Mouse (Mus musculus) midbrain, embryonic 14.5 days (tissue): ENCODE results near the gene Pcsk4. TPM values are rescaled to one million over a fixed set of nuclear protein-coding genes. Genes with fewer than 3 reads are reported as not detected.

ENCODE experiments used
- ATAC-seq: fragments of 200-750 bp; cut with Nextera tagmentation; 2 replicates; pipeline ENCODE4 v1.8.0; 2017; ENCODE audit warnings: moderate number of reproducible peaks, moderate library complexity; ENCODE audit not compliant: low FRiP score, low TSS enrichment
- DNase-seq: peaks from one replicate; pipeline ENCODE4 v3.0.0-alpha.2; 2015
- H3K27ac ChIP-seq: fragments of 300-500 bp; sonication (generic); replicated peaks from 2 replicates; pipeline ENCODE4 v1.5.1; 2014; ENCODE audit warnings: mild to moderate bottlenecking, low read depth, low read length, moderate library complexity
- H3K27me3 ChIP-seq: fragments of 300-500 bp; sonication (generic); 2 replicates; pipeline ENCODE4 v1.6.1; 2014; ENCODE audit warnings: low read length, control low read depth, mixed read lengths; ENCODE audit not compliant: control insufficient read depth, insufficient read depth
- H3K36me3 ChIP-seq: fragments of 300-500 bp; sonication (generic); 2 replicates; pipeline ENCODE4 v1.6.1; 2014; ENCODE audit warnings: low read length, control low read depth; ENCODE audit not compliant: control insufficient read depth, insufficient read depth
- H3K4me1 ChIP-seq: fragments of 300-500 bp; sonication (generic); 2 replicates; pipeline ENCODE4 v1.6.1; 2014; ENCODE audit warnings: mild to moderate bottlenecking, antibody characterized with exemption, low read length, control low read depth; ENCODE audit not compliant: control insufficient read depth, insufficient read depth
- H3K4me2 ChIP-seq: fragments of 300-500 bp; sonication (generic); 2 replicates; pipeline ENCODE4 v1.6.1; 2014; ENCODE audit warnings: mild to moderate bottlenecking, low read length, moderate library complexity
- H3K4me3 ChIP-seq: fragments of 300-500 bp; sonication (generic); replicated peaks from 2 replicates; pipeline ENCODE4 v1.5.1; 2014; ENCODE audit warnings: low read depth, low read length
- H3K9ac ChIP-seq: fragments of 300-500 bp; sonication (generic); replicated peaks from 2 replicates; pipeline ENCODE4 v1.6.1; 2014; ENCODE audit warnings: mild to moderate bottlenecking, low read length, moderate library complexity
- H3K9me3 ChIP-seq: fragments of 300-500 bp; sonication (generic); 2 replicates; pipeline ENCODE4 v1.6.1; 2016; ENCODE audit warnings: low read length, control low read depth, mixed read lengths; ENCODE audit not compliant: control insufficient read depth
- WGBS: fragments of 180-500 bp; shearing (Covaris S2); extraction: QIAGEN DNeasy Blood & Tissue Kit; methylation state at CpG from one replicate; pipeline ENCODE4 v1.1.7; 2014; 5-methylcytosine and 5-hydroxymethylcytosine counted together
- polyA plus RNA-seq: library from polyadenylated mRNA; unstranded; fragments of >200 nt; fragmentation: Nextera tagmentation; extraction: Ambion mirVana; gene quantifications from 2 replicates; pipeline ENCODE4 v1.2.1, GENCODE M21; 2014

Gene Pcsk4
- polyA plus RNA-seq, 1 experiment from 2014 or later, result 2.5 TPM

DNA sequence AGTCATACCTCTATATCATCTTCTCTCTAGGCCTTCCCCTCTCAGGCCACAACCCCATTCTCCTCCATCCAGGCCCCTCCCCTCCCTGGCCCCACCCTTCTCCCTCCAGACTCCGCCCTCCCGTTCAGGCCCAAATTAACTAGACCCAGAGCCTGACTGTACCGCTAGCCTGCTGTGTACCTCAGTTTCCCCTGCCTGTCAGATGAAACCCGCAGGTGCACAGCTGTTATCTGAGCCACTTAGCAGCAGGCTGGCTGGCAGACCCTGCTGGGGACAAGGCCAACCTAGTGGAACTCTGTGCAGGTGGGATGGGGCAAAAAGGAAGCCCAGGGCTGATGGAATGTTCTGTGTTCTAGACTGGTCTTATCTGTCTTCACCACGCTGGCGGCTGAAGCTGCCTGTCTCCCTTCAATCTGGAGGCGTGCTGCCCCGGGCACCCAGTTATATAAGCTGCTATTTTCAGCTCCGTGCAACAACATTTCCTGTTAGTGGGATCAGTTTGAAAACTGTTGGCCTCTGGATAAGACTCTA, 14.9 kb upstream of the Pcsk4 start:
- no peak overlapping the region for H3K4me3 ChIP-seq
- H3K27ac ChIP-seq, result no peak overlapping the region
- no peak overlapping the region for H3K4me2 ChIP-seq
- DNase-seq, result no peak
- H3K36me3 ChIP-seq, result no peaks in the 10 kb centered on the region
- H3K9ac ChIP-seq, result no peak overlapping the region
- no peaks in the 10 kb centered on the region for H3K9me3 ChIP-seq
- peaks cover 89% of the 10 kb centered on the region for H3K27me3 ChIP-seq
- WGBS, result 49% methylated on average over 9 of the region's 9 CpGs
- ATAC-seq, result no peak
- peaks cover 8% of the 10 kb centered on the region; the same call in 1 of the 2 replicates for H3K4me1 ChIP-seq

DNA sequence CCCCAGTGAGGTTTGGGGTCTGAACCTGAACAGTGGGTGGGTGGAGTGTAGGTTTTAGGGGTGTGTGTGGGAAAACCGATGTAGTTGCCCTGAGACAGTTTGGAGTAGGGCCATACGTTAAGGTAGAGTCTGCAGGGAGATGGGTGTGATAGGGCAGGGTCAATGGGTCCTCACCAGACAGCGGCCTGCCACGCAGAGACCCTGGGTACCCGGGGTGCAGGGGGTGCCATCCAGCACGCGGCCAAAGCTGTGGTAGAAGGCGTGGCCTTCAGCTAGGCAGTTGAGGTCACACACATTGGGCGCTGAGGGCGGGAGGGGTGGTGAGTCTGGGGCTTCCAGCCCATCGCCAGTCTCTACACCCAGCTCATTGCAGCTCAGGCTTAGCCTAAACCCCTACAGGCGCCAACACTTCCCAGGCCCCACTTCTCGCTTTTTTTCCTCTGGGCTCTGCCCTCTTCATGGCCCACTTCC, 14.2 kb upstream of the Pcsk4 start:
- H3K4me2 ChIP-seq, result peak overlapping the region; percentile 49
- peaks cover 82% of the 10 kb centered on the region for H3K27me3 ChIP-seq
- no peak for DNase-seq
- H3K9ac ChIP-seq, result 0 out of 2 replicates have a peak overlapping the region, but pooled peaks have one; percentile 9
- ATAC-seq, result no peak
- no peak overlapping the region for H3K27ac ChIP-seq
- no peaks in the 10 kb centered on the region for H3K9me3 ChIP-seq
- WGBS, result 27% methylated on average over 13 of the region's 13 CpGs
- H3K4me1 ChIP-seq, result peaks cover 8% of the 10 kb centered on the region; the same call in 1 of the 2 replicates
- H3K36me3 ChIP-seq, result no peaks in the 10 kb centered on the region
- H3K4me3 ChIP-seq, result peak overlapping the region; percentile 24

DNA sequence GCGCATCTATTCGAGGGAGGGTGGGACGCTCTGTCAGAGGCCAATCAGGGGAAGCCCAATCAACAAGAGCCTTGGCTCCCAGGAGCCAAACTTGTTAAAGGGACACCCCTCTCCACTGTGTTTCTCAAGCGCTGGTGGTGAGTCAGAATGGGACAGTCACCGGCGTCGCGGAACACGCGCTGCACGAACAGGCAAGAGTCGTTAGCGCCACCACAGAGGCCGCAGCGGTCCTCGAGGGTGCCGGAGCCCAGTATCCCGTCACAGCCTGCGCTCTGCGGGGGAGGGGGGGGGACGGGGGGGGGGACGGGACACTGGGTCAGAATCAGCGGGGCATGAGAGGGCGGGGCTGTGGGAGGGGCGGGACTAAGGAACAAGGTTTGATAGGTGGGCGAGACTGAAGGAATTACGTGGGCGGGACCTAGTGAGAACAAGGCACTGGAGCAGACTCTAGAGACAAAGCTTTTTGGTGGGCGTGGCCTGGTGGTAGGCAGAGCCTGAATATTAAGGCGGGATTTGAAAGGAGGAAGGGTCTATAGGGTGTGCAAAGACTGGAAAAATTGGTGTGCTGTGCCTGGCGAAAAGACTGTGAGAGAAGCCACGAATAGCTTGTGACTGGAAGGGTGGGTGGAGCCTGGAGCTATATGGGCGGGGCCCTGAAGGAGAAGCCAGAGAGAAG, 13.6 kb upstream of the Pcsk4 start:
- H3K27me3 ChIP-seq, result peaks cover 76% of the 10 kb centered on the region
- peak; percentile 79 for DNase-seq
- no peak overlapping the region for H3K27ac ChIP-seq
- H3K4me1 ChIP-seq, result peaks cover 8% of the 10 kb centered on the region; the same call in 1 of the 2 replicates
- H3K4me2 ChIP-seq, result peak overlapping the region; percentile 49
- no peaks in the 10 kb centered on the region for H3K36me3 ChIP-seq
- under 1% methylated on average over 33 of the region's 33 CpGs for WGBS
- H3K9ac ChIP-seq, result peak overlapping the region; percentile 9; the same call in 1 of the 2 replicates
- no peaks in the 10 kb centered on the region for H3K9me3 ChIP-seq
- H3K4me3 ChIP-seq, result peak overlapping the region; percentile 24
- ATAC-seq, result peak; percentile 53; the same call in 1 of the 2 replicates

DNA sequence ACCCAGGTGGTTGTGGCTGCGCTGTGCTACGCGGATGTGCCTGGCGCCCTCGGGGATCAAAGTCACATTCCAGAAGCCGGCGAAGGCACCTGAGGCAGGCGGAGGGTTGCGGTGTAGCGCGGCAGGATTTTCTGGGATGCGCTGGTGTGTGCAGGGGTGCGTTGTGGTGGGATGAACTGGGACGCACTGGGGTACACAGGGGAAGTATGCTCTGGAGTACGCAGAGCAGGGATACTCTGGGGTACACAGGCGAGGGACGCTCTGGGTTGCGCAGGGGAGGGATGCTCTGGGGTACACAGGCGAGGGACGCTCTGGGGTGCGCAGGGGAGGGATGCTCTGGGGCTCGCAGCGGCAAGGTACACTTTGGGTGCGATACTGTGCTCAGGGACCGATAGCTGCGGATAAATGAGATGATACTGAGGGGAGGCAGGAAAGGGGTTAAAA, 13.0 kb upstream of the Pcsk4 start:
- peaks cover 8% of the 10 kb centered on the region; the same call in 1 of the 2 replicates for H3K4me1 ChIP-seq
- H3K9ac ChIP-seq, result no peak overlapping the region; the same call in 1 of the 2 replicates
- H3K27me3 ChIP-seq, result peaks cover 72% of the 10 kb centered on the region
- ATAC-seq (0 out of 2 replicates have a peak, but pooled peaks have one; percentile 15), DNase-seq (no peak)
- peak overlapping the region; percentile 49 for H3K4me2 ChIP-seq
- H3K27ac ChIP-seq, result no peak overlapping the region
- no peaks in the 10 kb centered on the region for H3K9me3 ChIP-seq
- H3K4me3 ChIP-seq, result peak overlapping the region; percentile 24
- H3K36me3 ChIP-seq, result no peaks in the 10 kb centered on the region
- WGBS, result 3% methylated on average over 26 of the region's 26 CpGs

DNA sequence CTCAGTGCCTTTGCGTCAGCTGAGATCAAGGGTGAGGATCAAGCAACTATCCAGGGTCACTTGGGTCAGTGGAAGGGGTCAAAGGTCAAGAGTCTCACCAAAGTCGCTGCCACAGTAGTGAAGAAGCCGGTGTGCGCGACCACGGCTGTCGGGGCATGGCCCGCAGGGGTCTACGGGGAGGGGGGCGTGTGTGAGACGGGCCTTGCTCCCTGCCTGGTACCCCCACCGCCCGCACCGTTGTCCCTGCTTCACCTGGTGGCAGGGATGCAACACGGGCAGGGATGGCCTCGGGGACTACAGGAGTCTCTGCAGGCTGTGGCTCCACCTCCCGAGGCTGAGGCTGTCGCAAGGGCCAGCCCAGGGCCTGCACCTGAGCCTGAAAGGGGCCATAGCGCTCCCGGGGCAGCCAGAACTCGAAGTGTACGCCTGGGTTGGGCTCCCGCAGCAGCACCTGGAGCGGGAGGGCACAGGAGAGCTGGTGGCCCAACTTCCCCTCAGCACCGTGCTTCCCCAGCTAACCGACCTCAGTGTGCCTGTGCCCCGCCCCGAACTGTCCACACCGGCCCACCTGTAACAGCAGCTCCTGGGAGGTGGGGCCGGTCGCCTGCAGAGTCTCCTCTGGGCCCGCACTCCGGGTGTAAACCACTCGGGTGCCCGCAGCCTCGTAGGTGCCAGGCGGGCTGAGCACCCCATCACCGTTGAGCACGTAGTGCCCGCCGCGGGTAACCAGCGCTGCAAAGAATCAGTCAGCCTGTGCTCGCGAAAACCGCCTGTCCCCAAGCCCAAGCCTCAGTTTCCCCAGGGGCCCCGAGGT, 12.4 kb upstream of the Pcsk4 start:
- 0 out of 2 replicates have a peak overlapping the region, but pooled peaks have one; percentile 49 for H3K4me2 ChIP-seq
- H3K9me3 ChIP-seq, result no peaks in the 10 kb centered on the region
- ATAC-seq (no peak), DNase-seq (no peak)
- H3K36me3 ChIP-seq, result no peaks in the 10 kb centered on the region
- no peak overlapping the region for H3K9ac ChIP-seq
- WGBS, result 2% methylated on average over 47 of the region's 47 CpGs
- no peak overlapping the region; the same call in 1 of the 2 replicates for H3K4me3 ChIP-seq
- H3K27me3 ChIP-seq, result peaks cover 68% of the 10 kb centered on the region
- H3K4me1 ChIP-seq, result peaks cover 8% of the 10 kb centered on the region; the same call in 1 of the 2 replicates
- no peak overlapping the region for H3K27ac ChIP-seq

DNA sequence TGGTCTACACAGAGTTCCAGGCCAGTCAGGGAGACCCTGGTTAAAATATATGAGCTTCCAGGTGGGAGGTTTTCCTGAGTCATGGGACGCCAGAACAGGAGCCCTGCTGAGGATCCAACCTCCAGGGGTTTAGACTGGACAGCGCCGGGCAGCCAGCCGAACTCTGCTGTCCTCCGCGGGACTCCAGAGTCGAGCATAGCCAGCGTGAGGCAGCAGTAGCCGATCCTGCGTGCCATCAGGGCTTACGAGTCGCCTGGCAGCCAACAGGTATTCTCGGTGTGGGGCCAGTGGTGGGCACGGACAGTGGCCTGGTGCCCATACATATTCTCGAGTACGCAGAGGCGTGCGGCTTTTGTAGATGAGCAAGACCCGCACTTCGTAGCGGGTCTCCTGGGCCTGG, 11.7 kb upstream of the Pcsk4 start:
- no peak overlapping the region for H3K27ac ChIP-seq
- no peaks in the 10 kb centered on the region for H3K9me3 ChIP-seq
- DNase-seq (no peak), ATAC-seq (no peak)
- no peak overlapping the region for H3K4me3 ChIP-seq
- H3K36me3 ChIP-seq, result no peaks in the 10 kb centered on the region
- 9% methylated on average over 21 of the region's 21 CpGs for WGBS
- peaks cover 62% of the 10 kb centered on the region for H3K27me3 ChIP-seq
- no peak overlapping the region for H3K4me2 ChIP-seq
- H3K4me1 ChIP-seq, result peaks cover 8% of the 10 kb centered on the region; the same call in 1 of the 2 replicates
- no peak overlapping the region for H3K9ac ChIP-seq

DNA sequence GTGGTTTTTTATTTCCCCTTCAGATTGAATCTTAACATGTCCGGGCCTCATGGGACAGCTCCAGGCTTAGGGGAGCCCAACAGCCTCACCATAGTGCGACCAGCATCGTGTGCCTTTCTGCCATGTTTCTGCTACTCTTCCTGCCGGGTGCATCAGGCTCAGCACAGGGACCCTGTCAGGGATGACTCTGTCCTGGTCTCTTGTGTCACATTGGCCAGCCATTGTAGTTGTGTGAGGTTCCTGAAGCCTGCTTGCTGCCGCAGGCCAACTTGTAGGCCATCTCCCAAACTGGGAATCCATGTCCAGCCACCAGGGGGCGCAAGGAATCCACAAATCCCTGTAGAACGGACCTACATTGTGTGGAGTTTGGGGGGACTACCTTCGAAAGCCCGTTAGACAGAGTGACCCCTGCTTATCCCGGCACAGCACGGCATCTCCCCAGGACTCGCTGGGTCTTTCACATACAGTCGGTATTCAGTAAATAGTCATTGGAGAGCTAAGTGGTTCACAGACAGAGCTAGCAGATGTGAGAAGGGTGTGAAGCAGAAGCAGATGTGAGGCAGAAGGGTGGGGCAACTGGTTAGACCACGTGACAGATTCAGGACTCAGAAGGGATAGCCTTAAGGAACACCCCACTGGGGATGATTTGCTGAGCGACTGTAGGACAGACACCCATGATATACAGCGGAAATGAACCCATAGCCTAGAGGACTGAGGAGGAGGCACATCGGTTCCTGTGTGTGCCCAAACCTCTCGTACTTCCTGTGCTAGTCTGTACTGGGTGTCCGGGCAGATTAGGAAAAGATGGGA, 10.8 kb upstream of the Pcsk4 start:
- Histone ChIP-seq H3K27me3 (peaks cover 53% of the 10 kb centered on the region), H3K9ac (no peak overlapping the region), H3K36me3 (no peaks in the 10 kb centered on the region), H3K4me3 (no peak overlapping the region), H3K27ac (no peak overlapping the region), H3K4me1 (peaks cover 8% of the 10 kb centered on the region; the same call in 1 of the 2 replicates), H3K4me2 (0 out of 2 replicates have a peak overlapping the region, but pooled peaks have one; percentile 15), H3K9me3 (no peaks in the 10 kb centered on the region)
- no peak for ATAC-seq
- WGBS, result 21% methylated on average over 19 of the region's 19 CpGs
- DNase-seq, result peak; percentile 91

DNA sequence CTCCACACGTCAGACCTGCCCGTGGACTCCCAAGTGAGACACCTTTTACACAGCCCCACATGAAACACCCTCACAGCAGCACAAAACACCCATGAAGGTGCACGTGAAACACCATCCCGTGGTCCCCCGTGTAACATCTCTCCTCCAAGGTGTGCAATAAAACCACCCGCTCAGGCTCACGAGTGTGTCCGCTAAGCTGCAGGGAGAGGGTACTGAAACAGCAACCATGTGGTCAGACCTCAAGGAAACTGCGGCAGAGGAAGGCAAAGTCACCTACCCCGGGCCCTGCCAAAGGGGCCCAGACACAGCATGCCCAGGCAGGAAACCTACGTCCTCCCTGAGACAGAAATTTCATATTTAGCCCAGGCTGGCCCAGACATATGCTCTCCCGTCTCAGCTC, 7.0 kb upstream of the Pcsk4 start:
- Histone ChIP-seq H3K27ac (no peak overlapping the region), H3K4me1 (0 out of 2 replicates have a peak, but pooled peaks cover 3% of the 10 kb centered on the region), H3K27me3 (peaks cover 14% of the 10 kb centered on the region), H3K4me3 (no peak overlapping the region), H3K9ac (no peak overlapping the region), H3K9me3 (no peaks in the 10 kb centered on the region), H3K4me2 (no peak overlapping the region), H3K36me3 (no peaks in the 10 kb centered on the region)
- no peak for ATAC-seq
- WGBS, result 90% methylated on average over 12 of the region's 12 CpGs
- no peak for DNase-seq
